Mouse (Mus musculus): ENCODE data around the gene Nrm. TPM values are rescaled to one million over a fixed set of nuclear protein-coding genes. Genes with fewer than 3 reads are reported as not detected.
A peak's percentile ranks its signal among the peaks of the same experiment; 100 is the strongest.

Nrm gene
- polyA plus RNA-seq, 1 experiment, result 22.4 TPM

GRCm38 (mm10) chr17:35896781-35897643 lies 35.9 kb downstream of the Nrm start, which contains the start of gene 2310061I04Rik:
Gene 2310061I04Rik, minus strand, starts transcription at chr17:35897431.
- under 1% methylated on average over 86 of the region's 86 CpGs for WGBS
- TF ChIP-seq CTCF (IDR thresholded peaks at IDR 0.05; ENCODE audit: control insufficient read depth, insufficient read depth, low read length) (no peak), POLR2A (IDR thresholded peaks at IDR 0.05; ENCODE audit: borderline replicate concordance, control insufficient read depth, low read depth, low read length) (peak; percentile 17; the same call in 1 of the 2 replicates)

GRCm38 (mm10) chr17:35897644-35898573 lies 36.8 kb downstream of the Nrm start:
- WGBS, result 33% methylated on average over 23 of the region's 23 CpGs
- TF ChIP-seq POLR2A (IDR thresholded peaks at IDR 0.05; ENCODE audit: borderline replicate concordance, control insufficient read depth, low read depth, low read length) (no peak), CTCF (IDR thresholded peaks at IDR 0.05; ENCODE audit: control insufficient read depth, insufficient read depth, low read length) (no peak)
- peaks cover 2% of the 10 kb centered on the region; the same call in 1 of the 2 replicates for H3K4me1 ChIP-seq (ENCODE audit: control insufficient read depth, insufficient read depth, low read length)
- no peak overlapping the region; the same call in 1 of the 2 replicates for H3K27ac ChIP-seq (ENCODE audit: control insufficient read depth, insufficient read depth, low read depth, low read length, poor library complexity)
- peak overlapping the region; percentile 19 for H3K4me3 ChIP-seq (replicated peaks; ENCODE audit: control insufficient read depth, low read depth, low read length)

More at GRCm38 (mm10) chr17:35896781-35897643, 35.9 kb downstream of the Nrm start, which contains the start of gene 2310061I04Rik:
- Histone ChIP-seq H3K4me3 (replicated peaks; ENCODE audit: control insufficient read depth, low read depth, low read length) (peak within 1 kb of the TSS; percentile 64), H3K4me1 (ENCODE audit: control insufficient read depth, insufficient read depth, low read length) (peaks cover 2% of the 10 kb centered on the region; the same call in 1 of the 2 replicates), H3K27ac (ENCODE audit: control insufficient read depth, insufficient read depth, low read depth, low read length, poor library complexity) (peak within 1 kb of the TSS; percentile 91)

- 18% methylated on average over 3 of the region's 3 CpGs for WGBS
- H3K4me1 ChIP-seq (ENCODE audit: control insufficient read depth, insufficient read depth, low read length), result peaks cover 3% of the 10 kb centered on the region; the same call in 1 of the 2 replicates
- TF ChIP-seq POLR2A (IDR thresholded peaks at IDR 0.05; ENCODE audit: borderline replicate concordance, control insufficient read depth, low read depth, low read length) (no peak), CTCF (IDR thresholded peaks at IDR 0.05; ENCODE audit: control insufficient read depth, insufficient read depth, low read length) (no peak)
- H3K4me3 ChIP-seq (replicated peaks; ENCODE audit: control insufficient read depth, low read depth, low read length), result no peak overlapping the region
- no peak overlapping the region for H3K27ac ChIP-seq (ENCODE audit: control insufficient read depth, insufficient read depth, low read depth, low read length, poor library complexity)
Observed at GRCm38 (mm10) chr17:35900636-35901035, 39.5 kb downstream of the Nrm start.

- H3K27ac ChIP-seq (ENCODE audit: control insufficient read depth, insufficient read depth, low read depth, low read length, poor library complexity), result no peak overlapping the region
- no peak overlapping the region for H3K4me3 ChIP-seq (replicated peaks; ENCODE audit: control insufficient read depth, low read depth, low read length)
- peaks cover 1% of the 10 kb centered on the region; the same call in 1 of the 2 replicates for H3K4me1 ChIP-seq (ENCODE audit: control insufficient read depth, insufficient read depth, low read length)
- no peak for TF ChIP-seq CTCF (IDR thresholded peaks at IDR 0.05; ENCODE audit: control insufficient read depth, insufficient read depth, low read length)
- TF ChIP-seq POLR2A (IDR thresholded peaks at IDR 0.05; ENCODE audit: borderline replicate concordance, control insufficient read depth, low read depth, low read length), result no peak
- 49% methylated on average over 9 of the region's 9 CpGs for WGBS
Observed at GRCm38 (mm10) chr17:35903343-35903991, 42.3 kb downstream of the Nrm start.

- H3K27ac ChIP-seq (ENCODE audit: control insufficient read depth, insufficient read depth, low read depth, low read length, poor library complexity), result no peak overlapping the region
- peaks cover 1% of the 10 kb centered on the region; the same call in 1 of the 2 replicates for H3K4me1 ChIP-seq (ENCODE audit: control insufficient read depth, insufficient read depth, low read length)
- 14% methylated on average over 4 of the region's 4 CpGs for WGBS
- TF ChIP-seq CTCF (IDR thresholded peaks at IDR 0.05; ENCODE audit: control insufficient read depth, insufficient read depth, low read length), result no peak
- H3K4me3 ChIP-seq (replicated peaks; ENCODE audit: control insufficient read depth, low read depth, low read length), result no peak overlapping the region
Observed at GRCm38 (mm10) chr17:35903992-35904355, 42.9 kb downstream of the Nrm start.

- no peak overlapping the region for H3K27ac ChIP-seq (ENCODE audit: control insufficient read depth, insufficient read depth, low read depth, low read length, poor library complexity)
- H3K4me1 ChIP-seq (ENCODE audit: control insufficient read depth, insufficient read depth, low read length), result peaks cover 3% of the 10 kb centered on the region; the same call in 1 of the 2 replicates
- TF ChIP-seq POLR2A (IDR thresholded peaks at IDR 0.05; ENCODE audit: borderline replicate concordance, control insufficient read depth, low read depth, low read length) (no peak), CTCF (IDR thresholded peaks at IDR 0.05; ENCODE audit: control insufficient read depth, insufficient read depth, low read length) (no peak)
- no peak overlapping the region for H3K4me3 ChIP-seq (replicated peaks; ENCODE audit: control insufficient read depth, low read depth, low read length)
- WGBS, result 84% methylated on average over 1 of the region's 1 CpGs
Observed at GRCm38 (mm10) chr17:35905587-35905986, 44.5 kb downstream of the Nrm start.

GRCm38 (mm10) chr17:35907609-35908008 lies 46.5 kb downstream of the Nrm start:
- Histone ChIP-seq H3K4me3 (replicated peaks; ENCODE audit: control insufficient read depth, low read depth, low read length) (no peak overlapping the region), H3K27ac (ENCODE audit: control insufficient read depth, insufficient read depth, low read depth, low read length, poor library complexity) (no peak overlapping the region), H3K4me1 (ENCODE audit: control insufficient read depth, insufficient read depth, low read length) (peaks cover 3% of the 10 kb centered on the region; the same call in 1 of the 2 replicates)
- TF ChIP-seq CTCF (IDR thresholded peaks at IDR 0.05; ENCODE audit: control insufficient read depth, insufficient read depth, low read length), result no peak
- TF ChIP-seq POLR2A (IDR thresholded peaks at IDR 0.05; ENCODE audit: borderline replicate concordance, control insufficient read depth, low read depth, low read length), result no peak
- WGBS, result 29% methylated on average over 2 of the region's 2 CpGs
